ENCODE assay signal across 19 mouse cellular contexts in the genomic region with DNA sequence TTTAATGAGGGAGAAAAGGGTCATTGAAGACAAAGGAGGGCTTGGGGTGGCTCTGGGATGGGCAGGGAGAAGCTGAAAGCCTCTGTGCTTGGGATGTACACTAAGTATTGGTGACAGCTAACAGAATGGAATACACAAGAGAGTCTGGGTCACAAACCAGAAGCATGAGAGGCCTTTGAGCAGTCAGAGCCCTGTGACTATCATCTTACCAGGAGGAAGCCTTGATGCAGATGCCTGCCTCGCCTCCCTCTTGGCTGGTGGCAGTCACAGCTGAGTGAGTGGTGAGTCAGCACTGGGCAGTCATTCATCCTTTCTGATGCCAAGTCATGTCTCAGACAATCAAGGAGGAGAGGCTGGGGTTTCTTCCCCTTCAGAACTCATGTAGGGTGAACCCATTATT. TPM values are rescaled to one million over a fixed set of nuclear protein-coding genes. Genes with fewer than 3 reads are reported as not detected.
DNase-seq lines count a peak whose midpoint lies in the region; ATAC-seq lines count a peak whose summit lies in the region.
"Had no signal": no experiment of that assay in that cellular context is flagged by ENCODE, and none has a peak within 500 bp of the region (broad histone marks: within the 10 kb centered on the region; RNA-seq: fewer than 3 reads in every experiment).

No protein-coding gene starts in this region.

- H3K36me3 ChIP-seq in kidney, embryonic 14.5 days (ENCODE audit: control insufficient read depth, insufficient read depth, low read length) = no peaks in the 10 kb centered on the region
- no peaks in the 10 kb centered on the region for H3K36me3 ChIP-seq in hindbrain, embryonic 12.5 days
- H3K36me3 ChIP-seq: embryonic facial prominence, embryonic 12.5 days; heart, embryonic 13.5 days; hindbrain, embryonic 10.5 days; liver, embryonic 15.5 days had no signal

- no peak overlapping the region for H3K9ac ChIP-seq in kidney, embryonic 14.5 days (ENCODE audit: low read depth, low read length)
- no peak overlapping the region for H3K9ac ChIP-seq in hindbrain, embryonic 12.5 days
- H3K9ac ChIP-seq: embryonic facial prominence, embryonic 12.5 days; heart, embryonic 13.5 days; liver, embryonic 15.5 days had no signal

- no peaks in the 10 kb centered on the region for H3K27me3 ChIP-seq in kidney, embryonic 14.5 days (ENCODE audit: control insufficient read depth, insufficient read depth, low read length)
- H3K27me3 ChIP-seq in hindbrain, embryonic 12.5 days = no peaks in the 10 kb centered on the region
- H3K27me3 ChIP-seq: embryonic facial prominence, embryonic 12.5 days; heart, embryonic 13.5 days; liver, embryonic 15.5 days had no signal

- no peak for DNase-seq in kidney, postnatal 10 days
- DNase-seq in 416B (ENCODE audit: low read depth) = peak; percentile 41
- peak; percentile 98 for DNase-seq in Muller cell, postnatal 12 days (ENCODE audit: inconsistent ontology term)
- DNase-seq in gastrocnemius, postnatal 14 days = peak; percentile 17
- no peak for DNase-seq in embryo, embryonic 11 days
- DNase-seq: cerebellum, adult 9-11 months; kidney, adult 18-20 months; lung, postnatal 14 days; right cerebral cortex, postnatal 14 days; thymus, adult 18-20 months had no signal

- intact Hi-C loops in gastrocnemius, postnatal 14 days (cut with DNase I; ENCODE audit: low total_unique reads) = no loop called here

- no peaks in the 10 kb centered on the region for H3K9me3 ChIP-seq in kidney, embryonic 14.5 days (ENCODE audit: control insufficient read depth, low read length)
- H3K9me3 ChIP-seq in hindbrain, embryonic 12.5 days (replicated peaks) = no peaks in the 10 kb centered on the region
- H3K9me3 ChIP-seq: embryonic facial prominence, embryonic 12.5 days; heart, embryonic 13.5 days; hindbrain, embryonic 10.5 days; liver, embryonic 15.5 days had no signal

- ATAC-seq in kidney, embryonic 14.5 days (ENCODE audit: low FRiP score, low TSS enrichment) = peak; percentile 72; the same call in 1 of the 2 replicates
- ATAC-seq in hindbrain, embryonic 12.5 days (ENCODE audit: low FRiP score) = no peak

- no peak overlapping the region for H3K4me2 ChIP-seq in kidney, embryonic 14.5 days (replicated peaks; ENCODE audit: low read depth, low read length)
- no peak overlapping the region for H3K4me2 ChIP-seq in hindbrain, embryonic 12.5 days (replicated peaks)
- H3K4me2 ChIP-seq: embryonic facial prominence, embryonic 12.5 days; heart, embryonic 13.5 days; liver, embryonic 15.5 days had no signal

- 22% methylated on average over 1 of the region's 1 CpGs for WGBS in kidney, embryonic 14.5 days
- WGBS in hindbrain, embryonic 12.5 days = 71% methylated on average over 1 of the region's 1 CpGs

- H3K4me1 ChIP-seq in kidney, embryonic 14.5 days (ENCODE audit: control insufficient read depth, insufficient read depth, low read length) = no peaks in the 10 kb centered on the region
- no peaks in the 10 kb centered on the region for H3K4me1 ChIP-seq in hindbrain, embryonic 12.5 days
- H3K4me1 ChIP-seq: embryonic facial prominence, embryonic 12.5 days; heart, embryonic 13.5 days; hindbrain, embryonic 10.5 days; liver, embryonic 15.5 days had no signal

- no peak overlapping the region for H3K27ac ChIP-seq in kidney, embryonic 14.5 days (ENCODE audit: low read depth, low read length)
- H3K27ac ChIP-seq in hindbrain, embryonic 12.5 days = no peak overlapping the region
- H3K27ac ChIP-seq: embryonic facial prominence, embryonic 12.5 days; heart, embryonic 13.5 days; hindbrain, embryonic 10.5 days; liver, embryonic 15.5 days had no signal

- H3K4me3 ChIP-seq in kidney, embryonic 14.5 days (ENCODE audit: low read length) = no peak overlapping the region
- no peak overlapping the region for H3K4me3 ChIP-seq in hindbrain, embryonic 12.5 days
- H3K4me3 ChIP-seq: embryonic facial prominence, embryonic 12.5 days; heart, embryonic 13.5 days; hindbrain, embryonic 10.5 days; liver, embryonic 15.5 days had no signal

RNA-seq across cellular contexts. Expression of a gene that starts 33.9 kb away (rescaled TPM):
- 12.3 and 12.6 TPM in 2 replicates for polyA plus RNA-seq in kidney, embryonic 14.5 days (2014; fragmentation: Nextera tagmentation; extraction: Ambion mirVana)
- total RNA-seq in gastrocnemius, postnatal 14 days (2021) = 1,000 to 10,000 TPM; 7,210 to 7,715 TPM
- 33.5 and 138 TPM in 2 replicates for polyA plus RNA-seq in hindbrain, embryonic 12.5 days (2016; fragmentation: Nextera tagmentation; extraction: Ambion mirVana)
- total RNA-seq: left cerebral cortex, adult 18-20 months; monocyte, adult 5-6 weeks; neutrophil, adult 5-6 weeks had no signal

Comparison
In these comparisons a context has a peak if more than half of its experiments do, and no peak if none do; other contexts are left out.
1. DNase-seq: peak in 416B (single experiment), Muller cell, postnatal 12 days (single experiment) and gastrocnemius, postnatal 14 days (single experiment); none in kidney, postnatal 10 days (single experiment) and embryo, embryonic 11 days (single experiment).